Mouse (Mus musculus) G1E (cell line): ENCODE measurements around the gene Ptpn13. TPM values are rescaled to one million over a fixed set of nuclear protein-coding genes. Genes with fewer than 3 reads are reported as not detected.

Experiments used
- ATAC-seq: 2 replicates; pipeline ENCODE4 v1.8.0; 2016; ENCODE audit warnings: mild to moderate bottlenecking; ENCODE audit not compliant: insufficient number of reproducible peaks, poor library complexity, low FRiP score, severe bottlenecking; ENCODE audit errors: extremely low read depth
- DNase-seq: peaks from one replicate; pipeline ENCODE4 v3.0.0; 2012; ENCODE audit warnings: low spot score
- H3K27me3 ChIP-seq: 2 replicates; pipeline ENCODE4 v1.6.1; 2012; ENCODE audit warnings: mild to moderate bottlenecking, low read length, inconsistent platforms; ENCODE audit not compliant: insufficient read depth
- H3K36me3 ChIP-seq: replicated peaks from 2 replicates; pipeline ENCODE3; 2012; ENCODE audit warnings: mild to moderate bottlenecking, inconsistent platforms
- H3K4me1 ChIP-seq: 2 replicates; pipeline ENCODE4 v1.6.1; 2012; ENCODE audit warnings: low read depth, low read length, inconsistent platforms, mixed read lengths; ENCODE audit not compliant: insufficient read depth
- H3K4me3 ChIP-seq: 2 replicates; pipeline ENCODE4 v1.5.1; 2012; ENCODE audit warnings: low read depth, mild to moderate bottlenecking, inconsistent platforms, low read length, moderate library complexity, mixed read lengths
- H3K9me3 ChIP-seq: replicated peaks from 2 replicates; pipeline ENCODE4 v1.6.1; 2012; ENCODE audit warnings: inconsistent platforms
- CTCF ChIP-seq: IDR thresholded peaks from 2 replicates; pipeline ENCODE4 v1.5.1; 2012; ENCODE audit warnings: low read depth, low read length, inconsistent platforms, mixed read lengths
- GATA1 ChIP-seq: IDR thresholded peaks from 2 replicates; pipeline ENCODE4 v1.6.1; 2012; ENCODE audit warnings: borderline replicate concordance, low read length, inconsistent platforms, mixed read lengths
- GATA2 ChIP-seq: IDR thresholded peaks from 2 replicates; pipeline ENCODE4 v1.6.1; 2012; ENCODE audit warnings: low read depth, low read length, inconsistent platforms, borderline replicate concordance
- POLR2AphosphoS5 ChIP-seq: IDR thresholded peaks from 2 replicates; pipeline ENCODE4 v1.6.1; 2012; ENCODE audit warnings: low read depth, low read length, inconsistent platforms; ENCODE audit not compliant: insufficient replicate concordance
- TAL1 ChIP-seq: conservative IDR thresholded peaks from 2 replicates; pipeline ENCODE4 v1.6.1; 2012; ENCODE audit warnings: low read depth, low read length, inconsistent platforms, mixed read lengths
- polyA plus RNA-seq: library from polyadenylated mRNA; stranded (reverse); fragments of >175 nt; gene quantifications from 2 replicates; pipeline ENCODE4 v1.2.3, GENCODE M21; 2012
- total RNA-seq, 2 experiments: library from RNA; stranded (forward) in 1 of 2; stranded (reverse) in 1 of 2; fragments of 200-1000 nt in 1 of 2; fragments of >200 nt in 1 of 2; fragmentation: Nextera tagmentation in 1 of 2; gene quantifications; 2 replicates each; pipeline ENCODE4 v1.2.3; 2014 to 2017

Ptpn13 gene
- total and polyA plus RNA-seq, 3 experiments: 0.27 TPM; not detected in 2

- H3K4me3 ChIP-seq: no peak overlapping the region
- DNase-seq (no peak), ATAC-seq (no peak)
Observed at GRCm38 (mm10) chr5:103440418-103441276, 15.7 kb downstream of the Ptpn13 start.

GRCm38 (mm10) chr5:103441706-103442105 lies 16.7 kb downstream of the Ptpn13 start:
- no peak for DNase-seq
- Histone ChIP-seq H3K4me3 (no peak overlapping the region), H3K36me3 (no peaks in the 10 kb centered on the region), H3K27me3 (no peaks in the 10 kb centered on the region), H3K4me1 (no peaks in the 10 kb centered on the region), H3K9me3 (peaks cover 49% of the 10 kb centered on the region)
- no peak for ATAC-seq
- no peak for TF ChIP-seq GATA1
- TF ChIP-seq GATA2: no peak
- TF ChIP-seq TAL1: no peak
- TF ChIP-seq CTCF: no peak
- no peak for TF ChIP-seq POLR2AphosphoS5

More at GRCm38 (mm10) chr5:103440418-103441276, 15.7 kb downstream of the Ptpn13 start:
- Histone ChIP-seq H3K9me3 (peaks cover 46% of the 10 kb centered on the region), H3K27me3 (no peaks in the 10 kb centered on the region), H3K4me1 (no peaks in the 10 kb centered on the region), H3K36me3 (no peaks in the 10 kb centered on the region)
- TF ChIP-seq CTCF (no peak), TAL1 (no peak), POLR2AphosphoS5 (no peak), GATA1 (no peak), GATA2 (no peak)

DNA sequence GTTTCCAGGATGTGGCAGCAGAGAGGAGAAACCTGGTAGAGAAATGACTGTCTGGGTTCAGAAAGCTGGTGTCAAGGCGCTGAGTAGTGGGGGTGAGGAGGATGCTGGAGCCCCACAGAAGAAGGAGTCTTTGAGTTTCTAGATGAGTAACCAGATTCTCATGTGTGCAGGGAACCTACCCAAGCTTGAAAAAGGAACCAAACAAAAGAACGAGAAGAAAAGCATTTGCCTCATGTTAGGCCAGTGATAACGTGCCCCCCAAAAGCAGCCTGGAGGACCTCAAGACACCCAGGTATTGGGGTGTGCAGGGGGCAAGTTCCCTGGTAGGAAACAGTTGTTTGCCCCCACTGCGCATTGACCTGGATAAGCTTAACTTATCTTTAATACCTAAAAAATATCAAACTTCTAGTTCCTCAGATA lies 17.3 kb downstream of the Ptpn13 start:
- no peak for DNase-seq
- no peak for TF ChIP-seq GATA1
- TF ChIP-seq POLR2AphosphoS5: no peak
- TF ChIP-seq TAL1: no peak
- no peak for TF ChIP-seq CTCF
- TF ChIP-seq GATA2: no peak

DNA sequence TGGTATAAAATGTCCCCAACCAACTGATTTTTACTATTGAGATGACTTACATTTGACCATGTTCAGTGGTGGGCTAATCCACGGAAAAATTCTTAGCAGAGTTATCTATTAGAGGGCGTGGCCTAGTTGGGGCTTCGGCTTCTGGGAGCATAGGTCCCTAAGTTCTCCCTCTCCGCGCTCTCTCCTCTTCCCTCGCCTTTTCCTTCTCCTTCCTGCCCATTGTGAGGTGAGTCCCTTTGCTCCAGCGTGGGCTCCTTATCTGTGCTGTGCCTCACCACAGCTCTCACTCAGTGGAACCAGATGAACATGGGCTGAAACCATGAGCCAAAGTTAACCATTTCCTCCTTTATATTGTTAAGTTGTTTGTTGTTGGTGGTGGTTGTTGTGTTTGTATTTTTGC lies 17.9 kb downstream of the Ptpn13 start:
- Histone ChIP-seq H3K27me3 (no peaks in the 10 kb centered on the region), H3K9me3 (peaks cover 50% of the 10 kb centered on the region), H3K36me3 (no peaks in the 10 kb centered on the region), H3K4me3 (no peak overlapping the region), H3K4me1 (no peaks in the 10 kb centered on the region)
- DNase-seq (no peak), ATAC-seq (no peak)
- no peak for TF ChIP-seq GATA2
- TF ChIP-seq CTCF: no peak
- no peak for TF ChIP-seq GATA1
- no peak for TF ChIP-seq TAL1
- TF ChIP-seq POLR2AphosphoS5: no peak

More for the DNA sequence above, 17.3 kb downstream of the Ptpn13 start:
- Histone ChIP-seq H3K36me3 (no peaks in the 10 kb centered on the region), H3K9me3 (peaks cover 51% of the 10 kb centered on the region), H3K27me3 (no peaks in the 10 kb centered on the region), H3K4me1 (no peaks in the 10 kb centered on the region), H3K4me3 (no peak overlapping the region)
- ATAC-seq: no peak

- ATAC-seq: no peak
- no peaks in the 10 kb centered on the region for H3K4me1 ChIP-seq
Observed at GRCm38 (mm10) chr5:103445383-103445782, 20.4 kb downstream of the Ptpn13 start.

GRCm38 (mm10) chr5:103447806-103448416 lies 22.9 kb downstream of the Ptpn13 start:
- no peak for ATAC-seq
- no peaks in the 10 kb centered on the region for H3K27me3 ChIP-seq
- TF ChIP-seq TAL1 (no peak), GATA2 (no peak), CTCF (no peak), GATA1 (no peak), POLR2AphosphoS5 (no peak)
- H3K36me3 ChIP-seq: no peaks in the 10 kb centered on the region
- peaks cover 39% of the 10 kb centered on the region for H3K9me3 ChIP-seq
- no peak for DNase-seq
- no peaks in the 10 kb centered on the region for H3K4me1 ChIP-seq
- no peak overlapping the region for H3K4me3 ChIP-seq

More at GRCm38 (mm10) chr5:103445383-103445782, 20.4 kb downstream of the Ptpn13 start:
- Histone ChIP-seq H3K9me3 (peaks cover 48% of the 10 kb centered on the region), H3K4me3 (no peak overlapping the region), H3K36me3 (no peaks in the 10 kb centered on the region), H3K27me3 (no peaks in the 10 kb centered on the region)
- TF ChIP-seq GATA1 (no peak), CTCF (no peak), POLR2AphosphoS5 (no peak)
- no peak for DNase-seq
